Mouse (Mus musculus) kidney, adult 11 months (tissue): ENCODE data around the gene Tspyl1.
"Not testable (repeated sequence)": the region's sequence is repeated elsewhere in the genome, so short reads cannot be mapped to it uniquely, and the experiment has no call there.

Experiments used
- DNase-seq: peaks from one replicate; pipeline ENCODE4 v3.0.0; 2022

Gene Tspyl1

DNA sequence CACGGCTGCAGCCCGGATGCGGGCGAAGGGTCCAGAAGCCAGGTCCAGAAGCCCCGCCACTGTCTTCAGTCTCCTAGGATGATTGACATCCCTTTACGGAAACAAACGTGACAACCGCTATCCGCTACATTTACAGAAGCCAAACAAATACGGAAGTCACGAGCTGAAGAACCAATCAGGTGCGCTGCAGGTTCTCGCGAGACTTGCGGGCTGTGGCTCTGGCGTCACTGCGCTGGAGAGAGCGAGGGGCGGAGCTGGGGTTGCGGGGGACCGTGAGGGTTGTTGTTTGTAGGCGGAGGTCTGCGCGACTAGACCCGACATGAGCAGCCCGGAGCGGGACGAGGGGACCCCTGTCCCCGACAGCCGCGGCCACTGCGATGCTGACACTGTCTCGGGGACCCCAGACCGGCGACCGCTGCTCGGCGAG lies at the start of gene Tspyl1:
Tspyl1 (plus strand) TSS at position 229 of the 427 bp plus-strand sequence.
- peak; percentile 97 for DNase-seq

DNA sequence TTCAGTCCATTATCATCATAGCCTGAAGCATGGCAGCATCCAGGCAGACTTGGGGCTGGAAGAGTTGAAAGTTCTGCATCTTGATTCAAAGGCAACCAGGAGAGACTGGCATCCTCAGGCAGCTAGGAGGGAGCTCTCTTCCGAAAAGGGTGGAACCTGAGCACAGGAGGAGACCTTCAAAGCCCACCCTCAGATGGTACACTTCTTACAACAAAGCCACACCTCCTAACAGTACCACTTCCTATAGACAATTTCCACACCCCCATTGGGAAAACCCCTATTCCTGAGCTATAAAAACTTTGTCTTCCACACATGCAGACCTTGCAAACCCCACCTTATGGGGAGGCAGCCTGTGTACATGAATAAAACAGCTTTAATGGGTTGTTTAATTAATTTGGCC lies 48.6 kb upstream of the Tspyl1 start:
- DNase-seq: no peak

DNA sequence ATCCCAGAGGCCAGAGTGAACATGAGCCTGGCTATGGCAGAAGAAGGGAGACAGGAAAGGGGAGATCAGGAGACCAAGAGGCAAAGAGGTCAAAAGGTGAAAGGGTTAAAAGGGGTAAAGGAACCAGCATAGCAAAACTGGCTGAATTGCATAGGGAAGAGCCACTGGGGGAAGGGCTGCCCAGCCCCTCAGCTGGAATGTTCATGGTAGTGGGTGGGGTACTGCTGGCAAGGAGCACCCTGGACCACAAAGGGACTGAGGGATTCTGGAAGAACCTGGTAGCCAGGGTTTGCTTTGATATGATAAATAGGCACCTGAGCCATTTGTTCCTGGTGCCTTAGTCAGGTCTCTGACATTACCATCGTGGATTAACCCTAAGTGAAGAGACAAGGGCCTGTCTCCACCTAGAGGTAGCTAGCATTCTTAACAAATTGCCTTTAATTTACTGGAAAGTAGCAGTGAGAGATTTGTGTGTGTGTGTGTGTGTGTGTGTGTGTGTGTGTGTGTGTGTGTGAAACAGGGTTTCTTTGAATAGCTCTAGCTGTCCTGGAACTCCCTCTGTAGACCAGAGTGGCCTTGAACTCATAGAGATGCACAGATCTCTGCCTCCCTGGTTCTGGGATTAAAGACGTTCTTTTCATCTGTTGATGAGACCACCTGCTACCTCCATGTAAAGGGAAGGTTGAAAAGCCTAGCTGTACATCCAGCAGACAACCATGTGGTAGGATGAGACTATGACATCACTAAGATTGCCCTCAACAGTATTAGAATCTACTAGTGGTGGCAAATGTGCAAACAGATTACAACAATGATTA lies 47.9 kb upstream of the Tspyl1 start:
- no peak for DNase-seq

- DNase-seq: no peak
Measured at GRCm38 (mm10) chr10:34235384-34235783, 46.6 kb upstream of the Tspyl1 start.

DNA sequence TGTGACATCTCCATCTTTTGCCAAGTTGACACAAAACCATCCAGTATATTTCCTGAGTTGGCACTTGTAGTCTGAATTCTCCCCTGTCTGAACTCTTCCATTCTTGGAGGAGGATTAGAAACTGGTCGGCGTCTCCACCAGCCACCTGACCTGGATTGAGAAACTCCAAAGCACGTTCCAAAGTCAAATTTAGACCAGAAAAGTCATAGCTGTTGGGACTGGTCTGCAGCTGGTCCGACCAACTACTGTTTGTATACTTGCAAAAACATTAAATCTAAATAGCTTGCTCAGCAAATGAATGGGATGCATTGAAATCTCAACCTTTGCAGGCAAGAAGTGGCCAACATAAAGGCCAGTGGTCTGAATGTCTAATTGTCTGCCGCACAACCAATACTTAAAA lies 45.4 kb upstream of the Tspyl1 start:
- DNase-seq: no peak

- no peak for DNase-seq
Measured at GRCm38 (mm10) chr10:34238536-34238935, 43.5 kb upstream of the Tspyl1 start.

DNA sequence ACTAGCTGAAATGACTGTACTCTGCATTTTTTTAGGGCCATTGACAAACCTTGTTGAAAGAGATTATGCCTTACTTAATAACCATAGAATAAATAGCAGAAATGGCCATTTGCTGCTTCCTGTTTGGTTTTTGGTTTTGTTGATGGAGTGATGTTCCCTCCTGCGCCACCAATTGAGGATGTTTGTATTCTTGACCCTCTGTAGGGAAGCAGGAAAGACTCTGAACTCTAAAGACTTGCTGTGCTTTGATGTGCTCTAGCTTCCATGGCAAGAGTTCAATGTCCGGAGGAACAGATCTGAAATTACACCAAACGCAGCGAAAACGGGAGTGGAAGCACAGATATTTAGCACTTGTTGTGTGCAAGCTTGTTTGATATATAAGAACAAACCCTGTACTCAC lies 37.2 kb upstream of the Tspyl1 start:
- no peak for DNase-seq

- DNase-seq: no peak
Measured at GRCm38 (mm10) chr10:34246106-34246505, 35.9 kb upstream of the Tspyl1 start.

DNA sequence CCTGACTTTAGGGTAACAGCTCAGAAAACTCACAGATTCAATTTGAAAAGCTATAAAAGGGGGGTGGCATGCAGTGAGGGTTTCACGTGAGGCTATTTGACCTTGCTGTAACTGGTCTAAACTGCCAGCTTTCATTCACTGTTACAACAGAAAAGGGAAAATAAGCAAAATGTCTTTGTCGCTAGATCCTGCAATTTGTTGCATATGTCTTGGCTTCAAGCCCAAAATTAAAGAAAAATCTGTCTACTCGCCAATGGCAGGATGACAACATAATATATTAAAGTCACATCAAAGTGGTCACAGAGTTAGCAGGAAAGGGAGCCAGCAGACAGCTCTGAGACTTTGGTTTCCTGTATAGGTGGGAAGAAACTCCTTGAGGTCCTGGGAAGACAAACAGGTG lies 34.2 kb upstream of the Tspyl1 start:
- no peak for DNase-seq

GRCm38 (mm10) chr10:34249594-34249993 lies 32.4 kb upstream of the Tspyl1 start:
- no peak for DNase-seq

DNA sequence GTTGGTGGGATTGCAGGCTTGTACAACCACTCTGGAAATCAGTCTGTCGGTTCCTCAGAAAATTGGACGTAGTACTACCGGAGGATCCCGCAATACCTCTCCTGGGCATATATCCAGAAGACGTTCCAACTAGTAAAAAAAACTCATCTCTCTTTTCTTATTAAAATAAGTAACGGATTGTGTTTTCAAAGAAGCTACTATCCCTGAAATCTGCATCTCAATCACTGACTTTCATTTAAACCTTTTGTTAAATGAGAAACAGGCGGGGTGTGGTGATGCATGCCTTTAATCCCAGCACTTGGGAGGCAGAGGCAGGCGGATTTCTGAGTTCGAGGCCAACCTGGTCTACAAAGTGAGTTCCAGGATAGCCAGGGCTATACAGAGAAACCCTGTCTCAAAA lies 29.2 kb upstream of the Tspyl1 start:
- DNase-seq: not testable (repeated sequence)

GRCm38 (mm10) chr10:34265106-34265505 lies 16.9 kb upstream of the Tspyl1 start:
- no peak for DNase-seq

DNA sequence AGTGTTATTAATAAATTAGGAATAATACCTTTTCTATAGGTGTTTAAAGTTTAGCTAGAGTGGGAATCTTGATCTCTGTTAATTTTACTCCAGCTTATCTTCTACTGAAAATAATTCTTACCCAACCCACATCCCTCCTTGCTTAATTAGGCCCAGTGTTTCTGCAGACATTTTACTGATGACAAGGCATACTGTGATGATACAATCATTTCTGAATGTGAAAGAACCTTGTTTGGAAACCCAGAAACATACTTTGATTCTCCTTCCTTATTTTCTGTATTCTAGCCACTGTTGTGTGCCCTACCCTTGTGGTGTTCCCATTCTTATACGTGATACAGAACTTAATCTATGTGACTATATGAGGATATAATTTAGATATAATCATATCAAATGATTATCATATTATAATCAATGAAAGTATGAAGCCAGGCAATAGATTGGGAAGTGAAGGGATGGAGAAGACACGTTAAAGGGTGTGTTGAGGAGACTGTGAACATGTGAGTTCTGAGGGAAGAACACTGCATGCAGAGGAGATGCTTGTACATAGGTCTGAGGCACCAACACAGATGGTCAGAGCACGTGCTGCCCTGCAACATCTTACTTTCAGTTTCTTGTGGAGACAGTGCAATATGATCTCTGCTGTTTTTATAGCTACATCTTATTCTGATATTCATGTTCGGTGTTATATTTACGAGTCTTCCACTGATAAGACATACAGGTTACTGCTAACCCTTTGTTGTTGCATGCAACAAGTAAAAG lies 14.5 kb upstream of the Tspyl1 start:
- DNase-seq: no peak

GRCm38 (mm10) chr10:34271681-34272080 lies 10.3 kb upstream of the Tspyl1 start:
- no peak for DNase-seq

DNA sequence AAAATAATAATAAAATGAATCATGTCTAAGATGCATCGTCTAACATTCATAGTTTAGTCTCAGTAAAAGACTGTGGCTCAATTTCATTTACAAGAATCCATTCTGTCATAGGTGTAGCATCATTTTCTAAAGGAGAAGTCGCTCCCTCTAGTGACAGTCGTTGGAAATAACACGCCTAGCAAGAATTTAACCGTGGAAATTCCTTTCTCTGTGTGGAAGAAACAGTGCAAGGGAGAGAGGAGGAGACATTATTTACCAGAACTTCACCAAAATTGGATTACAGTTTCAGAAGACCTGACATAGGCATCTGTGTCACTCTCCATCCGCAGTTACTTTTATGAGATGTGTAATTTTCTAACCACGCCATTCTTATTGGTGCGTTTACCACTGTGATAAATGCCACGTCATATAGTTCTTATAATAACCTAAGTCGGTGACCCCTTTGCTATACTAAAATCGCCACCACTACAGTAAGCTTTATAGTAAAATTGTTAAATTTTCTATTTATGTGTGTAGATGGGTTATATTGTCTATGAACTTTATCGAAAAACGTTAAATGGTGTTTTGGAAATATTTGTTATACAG lies 1.3 kb upstream of the Tspyl1 start:
- DNase-seq: peak; percentile 48

DNA sequence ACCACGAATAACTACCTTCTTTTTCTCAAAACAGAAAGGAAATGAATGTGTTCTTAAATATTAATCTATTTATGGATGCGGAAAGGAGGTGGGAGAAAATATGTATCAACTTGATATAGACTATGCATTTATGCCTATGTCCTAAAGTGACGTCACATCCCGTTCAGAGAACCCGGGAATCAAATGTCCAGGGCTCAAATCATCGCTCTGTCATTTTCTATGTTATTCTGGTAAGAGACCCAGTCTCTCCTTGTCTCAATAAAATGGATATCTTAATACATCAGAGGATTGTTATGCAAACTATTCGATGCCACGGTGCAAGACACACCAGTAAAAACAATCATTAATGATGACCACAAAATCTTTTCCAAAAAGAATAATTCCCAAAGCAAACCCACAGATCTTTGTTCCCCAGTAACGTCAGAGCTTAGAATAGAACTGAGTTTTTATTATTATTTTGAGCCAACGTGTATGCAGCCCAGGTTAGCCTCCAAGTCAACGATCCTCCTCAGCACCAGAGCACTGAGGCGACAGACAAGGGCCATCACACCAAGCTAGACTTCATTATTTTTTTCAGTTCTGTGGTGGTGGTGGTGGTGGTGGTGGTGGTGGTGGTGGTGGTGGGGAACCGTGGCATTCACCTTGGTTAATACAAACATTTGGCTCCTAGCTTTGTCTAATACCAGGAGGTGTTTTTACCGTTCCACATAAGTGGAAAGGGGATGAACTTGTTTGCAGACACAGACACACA lies 604 bp upstream of the Tspyl1 start:
- DNase-seq: no peak

DNA sequence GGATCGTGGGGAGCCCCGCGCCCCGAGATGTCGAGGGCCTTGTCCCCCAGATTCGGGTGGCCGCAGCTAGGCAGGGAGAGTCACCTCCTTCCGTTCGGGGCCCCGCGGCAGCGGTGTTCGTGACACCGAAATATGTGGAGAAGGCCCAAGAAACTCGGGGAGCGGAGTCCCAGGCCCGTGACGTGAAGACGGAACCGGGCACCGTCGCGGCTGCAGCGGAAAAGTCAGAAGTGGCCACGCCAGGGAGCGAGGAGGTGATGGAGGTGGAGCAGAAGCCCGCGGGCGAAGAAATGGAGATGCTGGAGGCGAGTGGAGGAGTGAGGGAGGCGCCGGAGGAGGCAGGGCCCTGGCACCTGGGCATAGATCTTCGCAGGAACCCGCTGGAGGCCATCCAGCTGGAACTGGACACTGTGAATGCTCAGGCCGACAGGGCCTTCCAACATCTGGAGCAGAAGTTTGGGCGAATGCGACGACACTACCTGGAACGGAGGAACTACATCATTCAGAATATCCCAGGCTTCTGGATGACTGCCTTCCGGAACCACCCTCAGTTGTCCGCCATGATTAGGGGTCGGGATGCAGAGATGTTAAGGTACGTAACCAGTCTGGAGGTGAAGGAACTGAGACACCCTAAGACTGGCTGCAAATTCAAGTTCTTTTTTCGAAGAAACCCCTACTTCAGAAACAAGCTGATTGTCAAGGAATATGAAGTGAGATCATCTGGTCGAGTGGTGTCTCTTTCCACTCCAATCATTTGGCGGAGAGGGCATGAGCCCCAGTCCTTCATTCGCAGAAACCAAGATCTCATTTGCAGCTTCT lies 639 bp downstream of the Tspyl1 start:
- DNase-seq: peak; percentile 69

DNA sequence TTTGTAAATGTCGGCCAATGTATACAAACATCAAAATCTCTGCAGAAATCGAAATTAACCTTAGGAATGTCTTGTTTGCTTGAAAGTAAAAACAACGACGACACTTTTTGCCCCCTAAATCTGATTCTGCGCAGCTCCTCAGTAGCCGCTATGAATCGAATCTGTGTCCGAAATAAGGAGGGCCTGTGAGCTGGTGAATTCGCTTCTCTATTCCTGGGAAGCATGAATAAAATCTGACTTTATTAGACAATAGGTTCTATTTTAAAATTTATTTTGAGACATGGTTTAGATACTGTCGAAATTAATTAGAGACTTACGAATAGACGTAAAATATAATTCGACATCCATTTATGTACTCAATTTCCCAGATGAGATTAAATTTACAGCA lies 14.9 kb downstream of the Tspyl1 start:
- no peak for DNase-seq

- peak; percentile 92 for DNase-seq
Measured at GRCm38 (mm10) chr10:34297299-34297979, 15.4 kb downstream of the Tspyl1 start, which contains the start of gene Tspyl4. TSS of gene Tspyl4 (plus strand) at chr10:34297442.

- no peak for DNase-seq
Measured at GRCm38 (mm10) chr10:34297980-34298753, 16.2 kb downstream of the Tspyl1 start.

- no peak for DNase-seq
Measured at GRCm38 (mm10) chr10:34300368-34300767, 18.4 kb downstream of the Tspyl1 start.
